Mouse (Mus musculus) adrenal gland, postnatal 4 days (tissue): ENCODE data around the gene Olfr141. TPM values are rescaled to one million over a fixed set of nuclear protein-coding genes. Genes with fewer than 3 reads are reported as not detected.

Experiments
- DNase-seq, 2 experiments: peaks; one replicate each; pipeline ENCODE4 v3.0.0; 2021 to 2022; ENCODE audit warnings: low spot score in 2 of 2, mixed read lengths in 2 of 2
- long read RNA-seq, 2 experiments: library from polyadenylated mRNA; stranded (forward); transcript quantifications; one replicate each; pipeline ENCODE4 v2.0.0; 2021
- total RNA-seq, 2 experiments: library from RNA; stranded (reverse); gene quantifications; 2 replicates each; pipeline ENCODE4 v1.2.3; 2021

Gene Olfr141
- total RNA-seq: not detected
- long read RNA-seq, experiment 1: 0 reads
- long read RNA-seq, experiment 2: 0 reads

GRCm38 (mm10) chr2:86809918-86810317 is at the start of gene Olfr141:
TSS of gene Olfr141 (minus strand) at chr2:86810018.
- DNase-seq: no peak

- DNase-seq: no peak
Measured at GRCm38 (mm10) chr2:86851596-86851995, 41.8 kb upstream of the Olfr141 start, which contains the start of gene Olfr1095. TSS of gene Olfr1095 (minus strand) at chr2:86851696.

DNA sequence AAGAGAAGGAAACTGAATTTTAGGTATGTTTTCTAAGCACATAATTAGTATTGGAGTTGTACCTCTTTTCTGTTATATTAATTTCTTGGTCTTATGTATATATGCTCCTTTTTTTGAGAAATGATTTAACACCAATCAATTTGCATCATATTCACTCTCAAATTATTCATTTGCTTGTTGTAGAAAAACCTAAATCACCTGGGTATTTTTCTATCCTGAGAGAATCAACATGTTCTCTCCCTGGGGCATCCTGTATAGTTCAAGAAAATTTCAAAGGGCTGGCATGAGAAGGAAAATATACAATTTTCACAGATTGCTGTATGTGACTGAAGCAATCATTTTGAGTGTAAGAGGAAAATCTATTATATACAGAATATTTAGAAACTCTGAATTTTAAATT is 14.5 kb upstream of the Olfr141 start, which contains the start of gene Olfr1094:
TSS of gene Olfr1094 (plus strand) at position 301 of the 400 bp plus-strand sequence.
- DNase-seq: no peak

DNA sequence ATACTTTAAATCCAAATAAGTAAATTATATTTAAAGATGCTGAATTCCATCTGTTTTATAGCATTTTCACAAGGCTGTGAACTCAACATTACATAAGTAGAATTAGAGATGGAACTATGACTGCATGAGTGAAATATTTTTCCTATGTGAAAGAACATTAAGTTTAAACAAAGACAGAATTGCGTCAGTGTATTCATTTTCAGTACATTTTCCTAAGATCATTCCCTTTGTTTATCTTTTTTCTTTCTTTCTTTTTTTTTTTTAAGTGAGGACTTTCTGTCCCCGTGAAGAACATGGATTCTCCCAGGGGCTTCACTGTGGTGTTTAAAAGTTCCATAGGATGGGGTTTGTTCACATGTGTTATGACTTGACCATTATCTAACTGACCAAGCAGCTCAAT is 27.6 kb downstream of the Olfr141 start, which contains the start of gene Olfr1093:
TSS of gene Olfr1093 (plus strand) at position 301 of the 400 bp plus-strand sequence.
- DNase-seq: no peak

DNA sequence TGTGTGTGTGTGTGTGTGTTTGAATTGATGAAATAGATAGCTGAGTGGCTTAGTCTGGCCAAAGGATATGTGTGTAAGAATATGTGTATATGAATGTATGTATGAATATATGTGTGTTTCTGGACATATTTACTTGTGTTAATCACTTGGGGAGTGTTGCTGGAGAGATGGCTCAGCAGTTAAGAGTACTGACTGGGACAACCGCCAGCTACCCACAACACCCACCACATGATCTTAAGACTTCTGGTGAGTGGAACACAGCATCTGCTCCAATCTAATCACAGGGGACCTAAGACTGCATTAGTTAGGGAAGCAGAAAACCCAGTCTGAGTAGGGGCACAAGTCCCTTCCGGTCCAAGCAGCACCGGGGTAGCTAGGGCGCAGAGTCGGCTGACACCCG is 48.8 kb downstream of the Olfr141 start:
- DNase-seq: no peak

- DNase-seq: no peak
Measured at GRCm38 (mm10) chr2:86758893-86759292, 50.9 kb downstream of the Olfr141 start, which contains the start of gene Olfr1090. TSS of gene Olfr1090 (minus strand) at chr2:86758993.

Other genes with a start within 250 kb of the Olfr141 start
- not detected for gene Olfr1082, start 211.1 kb downstream of the Olfr141 start, total RNA-seq
- gene Olfr1084, start 170.3 kb downstream of the Olfr141 start, total RNA-seq: not detected
- gene Olfr1085, start 148.0 kb downstream of the Olfr141 start, total RNA-seq: not detected
- not detected for gene Olfr1086, start 129.9 kb downstream of the Olfr141 start, total RNA-seq
- gene Olfr1087, start 111.6 kb downstream of the Olfr141 start, total RNA-seq: not detected
- gene Olfr1089, start 76.3 kb downstream of the Olfr141 start, total RNA-seq: not detected
- not detected for gene Olfr1090, start 51.0 kb downstream of the Olfr141 start, total RNA-seq
- not detected for gene Olfr1093, start 27.5 kb downstream of the Olfr141 start, total RNA-seq
- gene Olfr1094, start 14.6 kb upstream of the Olfr141 start, total RNA-seq: not detected
- gene Olfr1095, start 41.7 kb upstream of the Olfr141 start, total RNA-seq: not detected
- gene Gm13723, start 64.8 kb upstream of the Olfr141 start, total RNA-seq: not detected
- not detected for gene Olfr1097, start 82.2 kb upstream of the Olfr141 start, total RNA-seq
- not detected for gene Olfr1098, start 114.5 kb upstream of the Olfr141 start, total RNA-seq
- gene Olfr1099, start 150.7 kb upstream of the Olfr141 start, total RNA-seq: not detected
- gene Olfr1100, start 169.9 kb upstream of the Olfr141 start, total RNA-seq: not detected
- not detected for gene Olfr1101, start 181.2 kb upstream of the Olfr141 start, total RNA-seq
- gene Olfr1102, start 188.4 kb upstream of the Olfr141 start, total RNA-seq: not detected
- not detected for gene Olfr1104, start 217.1 kb upstream of the Olfr141 start, total RNA-seq
- not detected for gene Olfr1105, start 226.5 kb upstream of the Olfr141 start, total RNA-seq
- gene Olfr1106, start 242.3 kb upstream of the Olfr141 start, total RNA-seq: not detected